Mouse (Mus musculus) cerebellum, adult (tissue): ENCODE data around the gene Ushbp1.

Experiments
- ATAC-seq: cut with Nextera tagmentation; 2 replicates; pipeline ENCODE4 v1.9.2; 2017; ENCODE audit warnings: mild to moderate bottlenecking, moderate library complexity, mixed read lengths; ENCODE audit not compliant: insufficient number of reproducible peaks, low FRiP score, low TSS enrichment

Ushbp1 gene

DNA sequence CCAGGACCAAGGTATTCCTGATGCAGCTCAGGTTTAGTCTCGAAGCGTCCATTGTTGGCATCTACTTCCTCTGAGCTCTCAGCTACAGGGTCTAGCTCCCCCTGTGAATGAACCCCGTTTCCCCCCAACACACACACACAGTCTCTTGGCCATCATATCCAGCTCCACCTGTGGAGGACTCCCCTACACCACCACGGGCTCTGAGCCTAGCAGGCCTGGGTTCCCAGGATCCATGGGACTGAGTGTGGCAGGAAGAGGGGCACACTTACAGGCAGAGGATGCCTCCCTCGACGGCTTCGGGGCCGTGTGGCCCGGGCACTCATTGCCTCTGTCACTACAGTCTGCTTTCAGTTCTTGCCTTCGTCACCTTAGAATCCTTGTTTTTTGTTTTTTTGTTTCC lies 531 bp downstream of the Ushbp1 start:
- no peak for ATAC-seq

DNA sequence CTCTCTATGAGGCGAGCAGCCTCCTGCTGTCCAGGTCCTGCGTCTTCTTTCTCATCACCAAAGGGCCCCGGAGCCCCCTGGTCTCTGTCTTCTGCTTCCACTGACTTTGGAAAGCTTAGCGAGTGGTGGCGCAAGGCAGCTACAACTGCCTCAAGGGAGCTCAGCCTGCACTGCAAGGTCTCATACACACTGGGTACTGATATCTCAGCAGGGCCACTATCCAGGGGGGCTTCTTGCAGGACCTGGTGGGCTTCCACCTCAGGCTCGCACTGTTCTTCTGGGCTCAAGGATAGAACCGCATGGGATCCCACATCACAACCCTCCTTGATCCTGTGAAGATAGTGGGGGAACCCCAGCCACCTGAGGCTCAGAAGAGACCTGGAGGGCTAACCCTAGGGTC lies 1.1 kb downstream of the Ushbp1 start:
- no peak for ATAC-seq

GRCm38 (mm10) chr8:71392871-71393270 lies 2.7 kb downstream of the Ushbp1 start:
- ATAC-seq = no peak

GRCm38 (mm10) chr8:71392391-71392790 lies 3.2 kb downstream of the Ushbp1 start:
- ATAC-seq = no peak

- ATAC-seq = no peak
These were observed 3.9 kb downstream of the Ushbp1 start for GRCm38 (mm10) chr8:71391696-71392095.

DNA sequence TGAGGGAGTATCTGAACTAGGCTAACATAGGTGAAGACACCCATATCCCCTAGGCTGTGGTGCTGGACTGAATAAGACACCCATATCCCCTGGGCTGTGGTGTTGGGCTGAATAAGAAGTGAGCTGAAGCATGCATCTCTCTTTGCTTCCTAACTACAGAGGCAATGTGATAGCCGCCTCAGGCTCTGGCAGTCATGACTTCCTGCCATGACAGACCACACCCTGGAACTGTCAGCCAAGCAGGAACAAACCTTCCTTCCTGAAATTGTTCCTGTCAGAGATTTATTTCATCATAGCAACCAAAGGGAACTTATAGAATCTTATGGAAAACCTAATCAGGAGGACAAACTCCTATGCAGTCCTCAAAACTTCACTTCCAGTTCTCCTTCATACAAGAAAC lies 7.3 kb downstream of the Ushbp1 start:
- ATAC-seq = no peak

DNA sequence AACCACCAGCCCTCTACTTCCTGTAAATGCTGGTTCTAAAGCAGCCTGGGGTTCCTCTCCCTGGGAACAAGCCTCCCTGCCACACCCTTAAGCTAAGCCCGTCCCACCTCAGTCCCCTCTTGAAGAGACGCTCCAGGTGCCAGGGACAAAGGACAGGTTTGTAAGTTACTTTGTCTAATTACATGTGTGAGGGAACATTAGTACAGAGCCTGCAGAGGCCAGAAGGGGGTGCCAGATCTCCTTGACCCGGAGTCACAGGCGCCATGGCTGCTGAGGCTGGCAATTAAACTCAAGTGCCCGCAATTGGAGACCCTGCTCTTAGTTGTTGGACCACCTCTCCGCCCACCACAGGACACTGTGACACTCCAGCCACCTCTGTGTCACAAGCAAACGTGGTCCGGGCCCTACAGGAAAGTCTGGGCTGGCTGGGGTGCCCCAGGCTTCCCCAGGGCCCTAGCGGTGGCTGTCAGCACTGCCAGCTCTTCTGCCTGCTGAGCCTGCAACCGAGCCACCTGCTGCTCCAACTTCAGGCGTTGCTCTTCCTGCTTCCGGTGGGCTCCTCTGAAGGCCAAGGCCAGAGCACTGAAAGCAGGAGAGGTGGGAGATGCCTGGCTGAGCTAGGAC lies 10.3 kb downstream of the Ushbp1 start:
- ATAC-seq = no peak

- ATAC-seq = no peak
These were observed 11.7 kb downstream of the Ushbp1 start for GRCm38 (mm10) chr8:71383860-71384259.

DNA sequence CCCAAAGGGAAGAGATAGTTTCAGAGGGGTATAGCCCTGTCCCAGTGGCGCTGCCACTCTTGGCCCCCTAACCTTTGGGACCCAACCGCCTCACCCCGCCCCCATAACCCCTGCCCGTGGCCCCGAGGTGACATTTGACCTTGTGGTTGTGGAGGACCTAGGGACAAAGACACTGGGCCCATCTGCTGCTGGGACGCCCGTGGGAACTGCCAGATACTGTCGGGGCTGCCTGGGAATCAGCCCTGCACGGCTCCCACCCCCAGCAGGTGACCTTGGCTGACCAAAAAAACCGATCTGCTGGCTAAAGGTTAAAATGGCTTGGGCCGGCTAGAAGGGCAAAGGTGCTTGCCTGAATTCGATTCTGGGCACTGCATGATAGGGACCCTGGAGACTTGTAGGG lies 12.2 kb downstream of the Ushbp1 start:
- no peak for ATAC-seq

DNA sequence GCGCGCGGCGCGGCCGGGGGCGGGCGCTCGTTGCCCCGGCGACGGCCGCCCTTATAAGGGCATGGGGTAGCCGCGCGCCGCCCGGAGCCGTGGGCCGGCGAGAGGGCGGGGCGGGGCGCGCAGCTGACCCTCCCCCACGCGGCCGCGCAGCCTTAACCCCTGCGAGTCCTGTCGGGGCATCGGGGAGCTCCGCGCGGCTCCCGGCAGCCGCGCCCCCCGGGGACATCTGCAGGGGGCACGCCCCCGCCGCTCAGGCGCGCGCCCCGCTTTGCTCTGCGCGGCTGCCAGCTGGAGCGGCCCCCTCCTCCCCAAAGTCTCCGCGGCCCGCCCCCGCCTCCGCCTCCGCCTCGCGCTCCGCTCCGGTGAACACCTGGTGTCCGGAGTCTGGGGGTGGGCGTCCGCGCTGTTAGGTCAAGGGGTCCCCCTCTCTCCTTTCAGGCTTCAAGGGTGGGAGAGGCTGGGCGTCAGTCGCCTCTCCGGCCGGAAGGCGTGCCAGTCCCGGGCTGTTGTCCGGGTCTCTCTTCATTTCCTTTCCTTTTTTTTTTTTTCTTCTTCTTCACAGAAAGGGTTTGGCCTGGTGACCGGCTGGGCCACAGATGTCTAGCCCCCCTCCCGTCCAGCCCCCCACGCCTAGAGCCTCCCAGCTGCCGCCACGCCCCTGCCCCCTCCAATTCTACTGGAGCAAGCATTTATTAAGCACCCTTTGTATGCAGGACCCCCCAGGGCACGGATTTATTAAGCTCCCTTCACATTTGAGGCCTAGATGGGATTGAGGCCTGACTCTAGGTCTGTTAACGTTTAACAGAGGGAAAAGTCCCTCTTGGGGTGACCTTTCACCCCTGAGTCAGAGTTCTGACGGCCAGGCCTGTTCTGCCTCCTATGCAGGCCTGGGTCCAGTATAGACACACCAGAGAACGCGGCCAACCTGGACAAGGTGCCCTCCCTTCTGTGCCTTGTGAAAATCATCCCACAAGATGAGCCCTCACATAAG lies 13.3 kb downstream of the Ushbp1 start:
- ATAC-seq = peak; percentile 67

- ATAC-seq = no peak
These were observed 14.1 kb downstream of the Ushbp1 start, which contains the start of gene Nr2f6 for GRCm38 (mm10) chr8:71381421-71381970. TSS of gene Nr2f6 (minus strand) at chr8:71381960.

GRCm38 (mm10) chr8:71380178-71381171 lies 15.1 kb downstream of the Ushbp1 start:
- ATAC-seq = no peak

- no peak for ATAC-seq
These were observed 16.0 kb downstream of the Ushbp1 start for GRCm38 (mm10) chr8:71379512-71380075.

DNA sequence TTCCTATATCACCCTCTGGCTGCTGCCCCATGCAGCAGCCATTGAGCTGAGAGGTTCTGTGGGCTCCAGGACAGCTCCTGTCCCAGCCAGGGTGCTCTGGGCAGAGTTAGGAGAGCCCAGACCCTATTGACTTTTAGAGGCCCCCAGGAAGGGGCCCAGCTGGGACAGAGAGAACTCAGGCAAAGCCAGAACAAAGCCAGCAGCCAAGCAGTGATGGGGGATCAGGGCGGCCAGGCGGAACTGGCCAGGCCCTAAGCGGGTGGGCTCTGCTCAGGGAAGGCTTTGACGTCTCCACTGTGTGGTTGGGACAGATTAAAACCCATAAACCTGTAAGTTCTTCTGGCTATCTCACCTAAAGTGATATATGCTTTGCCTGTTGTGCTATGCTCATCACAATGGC lies 16.6 kb downstream of the Ushbp1 start:
- ATAC-seq = no peak

- no peak for ATAC-seq
These were observed 19.1 kb downstream of the Ushbp1 start for GRCm38 (mm10) chr8:71376423-71377030.

DNA sequence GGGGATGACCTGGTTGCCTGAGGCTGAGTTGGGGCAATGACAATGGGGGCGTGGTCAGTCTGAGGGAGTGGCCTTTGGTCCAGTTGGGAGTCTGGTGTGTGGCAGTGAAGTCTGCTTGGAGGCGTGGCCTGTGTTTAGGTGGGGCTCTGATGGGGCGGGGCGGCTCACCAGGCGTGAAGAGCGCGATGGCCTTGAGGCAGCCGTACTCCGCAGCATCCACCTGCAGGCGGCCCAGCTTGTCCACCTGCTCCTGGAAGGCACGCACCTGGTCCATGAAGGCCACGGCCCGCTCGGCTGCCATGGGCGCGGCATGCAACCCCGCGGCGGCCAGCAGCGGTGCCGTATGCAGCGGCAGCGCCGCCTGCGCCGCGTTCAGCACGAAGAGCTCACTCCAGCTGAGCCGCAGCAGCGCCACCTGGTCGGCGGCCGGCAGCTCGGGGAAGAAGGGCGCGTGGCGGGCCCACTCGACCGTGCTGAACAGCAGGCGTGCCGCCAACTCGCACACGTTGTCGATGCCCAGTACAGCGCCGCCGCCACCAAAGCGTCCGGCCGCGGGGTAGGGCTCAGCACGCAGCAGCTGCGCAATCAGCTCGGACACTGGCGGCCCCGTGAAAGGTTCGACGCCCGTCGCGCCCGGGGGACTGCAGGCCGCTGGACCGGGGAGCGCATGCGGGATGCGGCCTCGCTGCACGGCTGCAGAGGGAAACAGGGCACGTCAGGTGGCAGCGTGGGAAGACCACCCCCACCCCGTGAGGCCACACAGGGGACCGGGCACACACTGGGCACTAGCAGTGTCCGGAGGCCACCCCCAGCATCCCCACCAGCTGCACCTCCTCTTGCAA lies 19.8 kb downstream of the Ushbp1 start:
- peak; percentile 3; the same call in 1 of the 2 replicates for ATAC-seq

DNA sequence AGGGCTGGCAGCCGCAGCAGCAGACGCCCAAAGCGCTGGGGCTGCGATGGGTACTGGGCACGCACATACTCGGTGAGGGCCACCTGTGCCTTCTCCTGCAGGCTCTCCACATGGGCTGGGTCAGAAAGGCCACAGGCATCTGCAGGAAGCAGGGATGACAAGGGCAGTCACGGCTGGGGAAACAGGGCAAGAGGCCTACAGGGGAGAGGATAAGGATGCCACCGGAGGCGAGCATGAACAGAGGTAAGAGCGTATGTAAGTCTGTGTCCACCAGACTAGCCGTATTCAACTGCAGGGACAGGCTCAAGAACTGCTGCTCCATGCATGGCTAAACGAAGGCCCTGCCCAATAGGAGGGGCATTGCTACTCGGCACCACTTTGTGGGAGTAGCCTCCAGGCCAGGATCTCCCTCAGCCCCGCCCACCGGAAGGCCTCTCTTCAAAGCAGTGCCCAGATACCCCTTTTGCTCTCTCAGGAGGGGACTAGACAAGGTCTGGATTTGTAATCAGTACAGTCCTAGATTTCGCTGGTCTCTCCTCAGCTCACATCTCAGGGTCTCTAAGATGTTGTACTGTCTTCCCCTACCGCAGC lies 20.9 kb downstream of the Ushbp1 start:
- no peak for ATAC-seq

- no peak for ATAC-seq
These were observed 22.6 kb downstream of the Ushbp1 start for GRCm38 (mm10) chr8:71373000-71373399.
